Mouse (Mus musculus): ENCODE measurements around the gene Gm20503.
A peak's percentile ranks its signal among the peaks of the same experiment; 100 is the strongest.

Gm20503 gene

DNA sequence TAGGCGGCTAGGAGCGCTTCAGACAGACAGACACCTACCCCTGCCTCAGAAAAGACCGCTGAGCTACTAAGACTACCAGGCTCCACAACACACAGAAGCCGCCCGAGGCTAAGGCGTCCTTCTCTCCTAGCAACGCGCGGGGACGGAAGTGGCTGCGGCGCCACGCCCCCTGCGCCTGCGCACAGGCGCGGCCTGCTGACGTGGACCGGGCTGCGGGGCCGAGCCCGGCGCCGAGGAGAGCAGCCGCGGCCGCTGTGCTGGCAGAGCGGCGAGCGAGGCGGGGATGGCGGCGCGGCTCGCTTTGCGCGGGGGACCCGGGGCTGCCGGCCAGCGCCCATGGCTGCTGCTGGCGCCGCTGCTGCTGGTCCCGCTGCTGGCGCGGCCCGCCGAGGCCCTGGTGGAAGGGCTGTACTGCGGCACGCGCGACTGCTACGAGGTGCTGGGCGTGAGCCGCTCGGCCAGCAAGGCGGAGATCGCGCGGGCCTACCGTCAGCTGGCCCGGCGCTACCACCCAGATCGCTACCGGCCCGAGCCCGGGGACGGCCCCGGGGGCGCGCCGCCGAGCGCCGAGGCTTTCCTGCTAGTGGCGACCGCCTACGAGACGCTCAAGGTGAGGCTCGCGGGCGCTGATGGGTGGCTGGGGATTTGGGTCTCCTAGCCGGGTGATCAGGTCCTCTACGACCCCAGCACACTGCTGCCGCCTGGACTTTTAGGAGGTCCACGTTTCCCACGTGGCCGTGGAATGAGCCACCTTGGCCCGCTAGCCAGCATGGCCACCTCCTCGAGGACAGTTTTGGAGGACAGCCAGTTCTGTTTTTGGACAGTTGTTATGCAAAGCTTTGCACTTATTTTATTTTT, at the start of gene Gm20503:
Gene Gm20503 (plus strand): TSS at position 263 of the 858 bp plus-strand sequence.
- DNase-seq (ENCODE audit: low read depth, low spot score) = peak; percentile 89

DNA sequence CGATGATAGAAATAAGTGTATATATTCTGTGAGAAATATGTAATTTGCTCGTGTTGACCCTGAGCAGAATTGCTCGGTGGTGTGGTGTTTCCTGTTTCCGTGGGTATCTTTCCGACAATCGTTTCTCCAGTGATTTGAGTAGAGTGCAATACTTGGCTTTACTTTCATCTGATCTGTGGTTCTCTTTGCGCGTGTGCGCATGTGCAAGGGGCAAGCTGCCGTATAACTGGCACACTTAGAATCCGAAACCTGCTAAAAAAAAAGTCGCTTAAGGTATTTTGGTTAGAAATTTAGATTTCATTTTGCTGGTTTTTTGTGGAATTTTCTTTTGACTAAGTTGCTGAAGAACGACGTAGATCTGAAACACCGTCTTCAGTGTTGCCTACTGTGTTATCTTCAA, 41.3 kb upstream of the Gm20503 start:
- no peak for DNase-seq (ENCODE audit: low read depth, low spot score)

DNA sequence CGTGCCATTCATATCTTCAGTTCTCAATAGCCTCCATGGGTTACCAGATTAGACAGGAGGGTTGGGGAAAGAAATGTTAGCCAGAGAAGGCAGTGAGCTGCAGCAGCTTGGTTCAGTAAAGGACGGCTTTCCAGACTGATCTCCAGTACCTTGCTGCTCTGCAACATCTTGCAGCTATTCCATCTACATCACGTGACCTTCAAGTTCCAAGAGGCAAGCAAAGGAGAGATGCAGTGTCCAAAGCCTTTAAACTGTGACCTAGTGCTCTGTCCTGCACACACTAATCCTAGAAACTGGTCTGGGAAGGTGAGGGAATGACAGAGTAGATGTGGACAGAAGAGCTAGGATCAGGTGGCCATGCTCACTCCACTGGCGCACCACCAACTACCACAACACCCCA, 39.7 kb upstream of the Gm20503 start:
- no peak for DNase-seq (ENCODE audit: low read depth, low spot score)

DNA sequence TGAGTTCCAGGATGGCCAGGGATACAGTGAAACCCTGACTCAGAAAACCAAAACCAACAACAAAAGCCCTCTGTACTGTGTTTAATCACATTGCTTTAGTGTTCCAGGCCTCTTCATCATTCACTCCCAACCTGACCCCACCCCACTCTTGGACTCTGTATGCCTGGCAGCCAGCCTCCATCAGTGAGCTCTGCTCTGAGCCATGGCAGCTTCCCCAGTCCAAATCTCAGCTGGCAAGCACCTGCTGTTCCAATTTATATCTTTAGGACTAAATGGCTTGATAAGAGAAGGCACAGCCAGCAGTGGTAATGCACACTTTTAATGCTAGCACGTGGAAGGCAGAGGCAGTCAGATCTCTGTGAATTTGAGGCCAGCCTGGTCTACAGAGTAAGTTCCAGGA, 37.9 kb upstream of the Gm20503 start:
- no peak for DNase-seq (ENCODE audit: low read depth, low spot score)

DNA sequence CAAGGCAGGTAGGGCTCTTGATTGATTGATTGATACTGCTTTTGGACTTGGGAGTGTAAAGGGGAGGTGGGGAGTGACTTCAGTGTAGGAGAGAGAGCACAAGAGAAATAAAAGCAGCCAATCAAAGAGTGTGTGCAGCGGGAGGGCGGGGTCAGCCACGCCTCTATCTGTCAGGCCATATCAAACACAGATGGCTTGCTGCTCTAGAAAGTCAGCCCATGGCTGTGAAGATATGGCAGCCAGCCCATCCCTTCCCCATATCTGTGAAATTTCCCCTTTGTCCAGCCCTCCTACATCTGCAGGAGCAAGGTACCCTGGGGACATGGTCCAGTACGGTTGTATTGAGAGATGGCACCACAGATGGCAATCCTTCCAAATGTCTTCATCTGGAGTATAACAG, 32.3 kb upstream of the Gm20503 start:
- DNase-seq (ENCODE audit: low read depth, low spot score) = no peak

DNA sequence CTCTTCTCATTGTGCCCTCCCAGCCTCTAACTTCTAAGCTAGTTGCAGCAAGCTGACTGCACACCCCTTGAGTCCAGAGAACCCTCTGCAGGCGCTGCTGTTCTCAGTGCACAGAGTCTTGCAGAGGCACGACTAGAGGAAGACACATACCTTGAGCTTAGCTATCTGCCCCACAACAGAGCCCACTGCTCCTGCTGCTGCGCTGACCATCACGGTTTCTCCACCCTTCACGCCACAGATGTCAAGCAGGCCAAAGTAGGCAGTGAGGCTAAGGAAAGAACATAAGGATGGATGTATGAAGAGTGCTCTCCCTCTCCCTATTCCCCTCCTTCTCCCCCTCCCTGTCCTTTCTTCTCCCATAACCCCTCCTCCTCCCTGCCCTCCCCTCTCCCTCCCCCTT, 27.3 kb upstream of the Gm20503 start:
- no peak for DNase-seq (ENCODE audit: low read depth, low spot score)

DNA sequence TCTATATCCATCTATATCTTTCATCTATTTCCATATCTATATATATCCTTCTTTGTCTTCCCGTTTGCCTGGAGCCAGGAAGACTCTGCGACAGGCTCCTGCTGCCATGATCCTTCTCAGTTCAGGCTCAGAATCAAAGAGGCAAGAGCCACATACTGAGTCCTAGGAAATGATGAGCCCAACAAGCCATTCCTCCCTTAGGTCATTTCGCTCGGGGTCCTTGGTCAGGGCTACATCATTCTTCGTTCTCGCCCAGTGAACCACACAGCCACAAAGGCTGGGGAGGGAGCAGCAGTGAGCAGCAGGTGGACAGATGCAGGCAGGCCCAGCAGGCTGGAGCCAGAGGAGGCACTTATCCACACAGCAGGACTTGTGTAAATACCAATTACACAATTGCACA, 21.6 kb upstream of the Gm20503 start:
- DNase-seq (ENCODE audit: low read depth, low spot score) = no peak

DNA sequence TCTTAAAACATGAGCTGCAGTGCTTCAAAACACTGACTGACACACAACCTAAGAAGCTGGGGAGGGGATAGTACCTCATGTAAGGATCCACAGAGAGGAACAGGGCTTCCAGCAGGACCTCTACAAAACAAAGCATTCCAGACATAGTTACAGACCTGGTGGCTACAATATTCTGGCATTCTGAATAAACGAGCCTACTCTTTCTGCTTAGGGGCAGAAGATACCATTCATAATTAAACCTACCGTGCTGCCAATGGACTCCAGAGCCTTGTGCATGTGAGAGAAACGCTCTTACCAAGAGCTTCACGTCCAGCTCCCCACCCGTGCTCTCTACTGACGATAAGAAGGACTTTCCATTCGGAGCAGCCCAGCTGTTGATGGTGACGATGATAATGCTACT, 20.2 kb upstream of the Gm20503 start:
- DNase-seq (ENCODE audit: low read depth, low spot score) = no peak

DNA sequence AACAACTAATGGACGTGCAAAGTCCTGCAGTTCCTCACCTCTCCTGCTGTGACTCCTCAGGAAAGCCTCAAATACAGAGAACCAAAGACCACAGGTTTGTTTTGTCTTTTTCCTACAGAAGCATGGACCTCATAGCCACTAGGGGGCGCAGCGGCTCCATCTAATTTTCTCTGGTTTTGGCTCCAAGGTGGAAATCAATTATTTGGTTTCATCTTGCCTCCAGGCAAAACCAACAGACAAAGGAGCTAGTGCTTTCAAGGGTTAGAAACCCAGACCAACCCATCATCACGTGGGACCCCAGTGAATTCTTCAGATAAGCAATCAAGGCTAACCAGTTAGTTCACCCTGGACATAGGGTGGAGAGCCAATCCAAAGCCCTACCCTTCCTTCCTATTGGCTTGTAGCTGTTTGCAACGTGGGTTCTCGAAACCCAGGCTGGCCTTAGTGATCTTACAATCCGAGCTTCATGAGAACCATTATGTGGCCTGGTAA, 17.8 kb upstream of the Gm20503 start:
- peak; percentile 66 for DNase-seq (ENCODE audit: low read depth, low spot score)

DNA sequence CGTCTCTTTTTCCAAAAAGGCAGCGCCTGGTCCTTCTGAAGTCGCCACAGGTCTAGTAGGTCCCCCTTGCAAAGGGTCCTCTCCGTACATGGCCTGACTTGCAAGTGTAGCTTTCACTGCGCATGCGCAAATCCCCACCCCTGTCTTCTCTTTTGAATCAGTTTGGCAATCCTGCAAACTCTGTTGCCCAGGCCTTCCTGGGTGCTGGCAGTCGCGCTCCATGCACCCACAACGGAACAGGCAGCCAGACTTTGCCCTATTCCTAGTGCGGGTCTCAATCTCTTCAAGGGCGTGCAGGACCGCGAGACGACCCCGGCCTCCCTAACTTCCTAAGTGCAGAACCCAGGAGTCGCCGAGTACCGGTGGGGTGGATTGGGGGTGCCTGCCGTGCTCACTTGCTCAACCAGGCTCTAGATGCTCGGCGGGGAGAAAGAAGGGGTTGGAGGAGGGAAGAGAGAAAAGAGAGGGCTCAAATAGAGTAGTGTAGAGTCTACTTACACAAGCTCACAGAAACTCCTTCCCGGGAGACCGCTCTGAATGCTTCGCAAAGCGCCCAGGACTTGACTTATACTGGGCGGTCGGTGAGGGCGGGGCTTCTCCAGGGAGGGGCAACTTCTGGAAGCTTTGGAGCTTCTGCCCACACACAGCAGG, 16.3 kb upstream of the Gm20503 start, which contains the start of gene Ptgr1:
Gene Ptgr1 (minus strand): TSS at position 580 of the 651 bp plus-strand sequence.
- DNase-seq (ENCODE audit: low read depth, low spot score) = peak; percentile 43

DNA sequence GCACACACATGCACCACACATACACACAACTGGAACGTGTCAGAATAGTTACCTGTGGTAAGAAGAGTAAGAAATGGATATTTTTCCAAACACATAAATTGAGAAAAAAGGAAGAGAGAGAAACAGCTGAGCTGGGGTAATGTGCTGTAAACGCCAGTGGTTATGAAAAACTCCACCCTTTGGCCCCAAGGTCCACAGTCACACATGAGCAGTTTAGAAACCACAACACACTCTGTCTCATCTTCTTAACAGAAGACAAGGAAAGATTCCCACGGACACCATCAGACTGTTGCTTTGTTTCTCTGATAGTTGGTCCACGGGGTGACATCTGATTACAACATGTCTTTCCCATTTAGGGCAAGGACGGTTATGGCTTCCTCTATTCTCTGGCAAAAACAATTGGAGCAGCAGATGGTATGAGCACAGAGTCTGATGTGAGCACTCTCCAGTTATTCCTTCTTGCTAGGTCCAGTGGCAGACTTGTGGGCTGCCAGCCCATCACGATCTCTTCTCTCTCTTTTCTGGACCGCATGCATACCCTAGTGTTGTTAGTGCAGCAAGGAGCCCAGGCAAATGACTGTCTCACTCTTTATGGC, 13.6 kb upstream of the Gm20503 start:
- no peak for DNase-seq (ENCODE audit: low read depth, low spot score)

DNA sequence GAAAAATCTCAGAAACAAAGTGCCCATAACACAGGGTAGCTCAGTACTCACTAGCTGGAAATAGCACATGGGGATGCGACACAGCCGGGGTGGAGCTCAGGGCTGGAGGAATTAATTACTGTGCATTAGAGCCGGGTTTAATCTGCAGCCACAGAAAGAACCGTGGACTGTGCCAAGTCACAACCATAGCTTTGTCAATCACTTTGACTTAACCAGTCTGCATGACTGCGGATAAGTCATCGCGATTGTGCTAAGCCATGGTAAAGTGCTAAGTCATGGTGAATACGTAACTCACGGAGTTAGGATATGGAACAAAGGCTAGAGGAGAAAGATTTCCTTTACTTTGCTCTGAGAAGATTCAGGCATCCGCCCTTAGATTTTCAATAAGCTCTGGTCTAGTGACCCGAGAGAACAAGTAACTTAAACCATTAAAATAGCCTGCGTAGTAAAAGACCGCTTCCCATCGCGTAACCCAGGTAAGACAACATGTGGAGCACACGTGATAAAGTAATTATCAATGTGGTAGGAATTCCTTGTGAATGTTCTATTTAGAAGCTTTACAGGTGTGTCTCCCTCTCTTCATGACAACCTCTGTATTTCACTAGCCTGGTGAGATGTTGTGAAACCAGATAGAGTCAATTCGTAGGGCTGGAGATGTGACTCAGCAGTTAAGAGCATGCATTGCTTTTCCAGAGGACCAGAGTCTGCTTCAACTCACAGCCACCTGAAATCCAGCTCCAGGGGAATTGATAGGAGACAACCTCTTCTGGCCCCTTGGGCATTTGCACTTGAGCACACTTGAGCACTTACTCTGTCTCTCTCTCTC, 12.2 kb upstream of the Gm20503 start:
- peak; percentile 38 for DNase-seq (ENCODE audit: low read depth, low spot score)

DNA sequence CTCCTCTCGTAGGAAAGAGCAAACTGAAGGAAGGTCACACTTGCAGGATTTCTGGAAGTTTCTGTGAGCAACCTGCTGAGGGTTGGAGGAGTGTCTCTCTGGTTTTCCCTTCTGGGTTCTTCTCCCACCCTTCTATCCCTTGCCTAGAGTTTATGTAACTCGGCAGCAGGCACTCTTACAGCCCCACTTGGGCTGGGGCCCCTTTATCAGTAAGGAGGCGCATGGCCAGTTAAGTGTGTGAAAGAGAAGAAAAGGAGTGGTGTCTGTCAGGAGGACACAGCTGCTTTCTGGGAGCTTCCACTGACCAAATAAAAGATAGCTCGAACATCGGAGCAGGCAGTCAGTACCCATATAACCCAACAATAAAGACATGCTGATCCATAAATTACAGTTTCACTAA, 10.8 kb upstream of the Gm20503 start:
- DNase-seq (ENCODE audit: low read depth, low spot score) = no peak

DNA sequence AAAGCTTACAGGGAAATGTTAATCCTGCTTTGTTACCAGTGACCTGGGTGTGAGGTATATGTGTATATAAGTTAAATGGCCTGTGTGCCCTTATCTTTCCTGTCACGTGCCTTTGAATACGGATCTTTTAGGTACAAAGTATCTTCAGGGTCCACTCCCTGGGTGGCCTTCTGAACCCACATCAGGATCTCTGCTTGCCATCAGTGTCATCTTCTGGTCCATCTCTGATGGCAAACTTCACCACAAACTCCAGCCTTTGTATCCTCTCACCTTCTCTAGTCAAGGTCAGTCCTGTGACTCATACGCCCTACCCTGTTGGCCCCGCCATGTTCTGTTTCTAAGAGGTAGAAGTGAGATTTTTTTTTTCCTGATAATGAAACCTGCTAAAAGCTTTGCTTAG, 8.2 kb upstream of the Gm20503 start, which contains the start of gene Dnajc25:
Gene Dnajc25 (plus strand): TSS at position 301 of the 400 bp plus-strand sequence.
- no peak for DNase-seq (ENCODE audit: low read depth, low spot score)

DNA sequence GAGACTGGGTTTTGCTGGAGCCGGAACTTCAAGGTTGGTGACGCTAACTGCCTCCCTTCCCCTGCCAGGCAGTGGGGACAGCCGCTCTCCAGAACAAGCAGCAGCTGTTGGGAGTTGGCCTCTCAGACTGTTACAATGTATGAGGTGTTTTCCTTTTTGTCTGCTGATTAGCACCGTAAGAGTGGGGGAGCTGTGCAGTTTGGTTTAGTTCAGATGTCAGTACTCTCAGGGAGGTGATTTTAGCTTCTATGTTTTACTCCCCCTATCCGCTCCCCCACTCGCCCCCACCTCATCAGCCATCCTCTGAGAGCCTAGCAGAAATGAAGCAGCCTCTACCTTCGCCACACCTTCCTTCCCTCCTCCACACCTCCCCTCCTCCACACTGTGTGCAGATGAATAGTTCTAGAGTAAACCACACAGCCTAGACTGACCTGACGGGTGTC, 7.7 kb upstream of the Gm20503 start:
- DNase-seq (ENCODE audit: low read depth, low spot score) = no peak

DNA sequence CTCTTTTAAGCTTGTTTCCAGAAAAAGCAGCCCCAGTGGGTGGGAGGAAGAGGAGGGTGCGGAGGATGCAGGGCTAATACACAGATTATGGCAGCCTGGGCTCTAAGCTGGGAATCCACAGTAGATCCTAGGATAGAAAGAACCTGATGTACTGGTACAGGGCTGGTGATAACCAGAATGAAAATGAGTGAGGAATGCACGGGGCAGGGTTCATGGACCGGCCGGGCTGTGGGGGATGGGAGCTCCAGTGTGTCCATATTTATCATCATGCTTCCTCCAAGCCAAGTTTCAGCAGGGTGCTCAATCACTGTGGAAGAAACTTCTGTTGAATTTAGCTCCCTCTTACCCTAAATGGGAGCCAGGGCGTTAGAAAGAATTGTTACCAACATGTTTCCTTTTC, 5.9 kb upstream of the Gm20503 start:
- no peak for DNase-seq (ENCODE audit: low read depth, low spot score)

DNA sequence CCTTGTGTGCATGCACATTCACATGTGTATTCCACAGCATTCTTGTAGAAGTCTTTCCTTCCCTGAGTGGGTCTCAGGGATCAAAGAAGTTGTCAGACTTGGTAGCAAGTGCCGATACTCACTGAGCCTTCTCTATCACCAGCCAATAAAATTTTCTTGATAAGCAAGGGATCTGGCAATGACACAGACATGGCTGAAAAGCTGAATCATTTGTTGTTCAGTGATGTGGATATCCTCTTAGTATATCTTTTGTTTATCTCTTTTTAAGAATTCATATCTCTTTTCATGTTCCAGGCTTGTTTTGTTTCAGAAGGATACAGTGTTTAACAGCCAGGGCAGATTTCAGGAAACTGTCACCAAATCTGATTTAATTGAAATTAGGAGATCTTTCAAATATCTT, 4.3 kb upstream of the Gm20503 start:
- no peak for DNase-seq (ENCODE audit: low read depth, low spot score)

DNA sequence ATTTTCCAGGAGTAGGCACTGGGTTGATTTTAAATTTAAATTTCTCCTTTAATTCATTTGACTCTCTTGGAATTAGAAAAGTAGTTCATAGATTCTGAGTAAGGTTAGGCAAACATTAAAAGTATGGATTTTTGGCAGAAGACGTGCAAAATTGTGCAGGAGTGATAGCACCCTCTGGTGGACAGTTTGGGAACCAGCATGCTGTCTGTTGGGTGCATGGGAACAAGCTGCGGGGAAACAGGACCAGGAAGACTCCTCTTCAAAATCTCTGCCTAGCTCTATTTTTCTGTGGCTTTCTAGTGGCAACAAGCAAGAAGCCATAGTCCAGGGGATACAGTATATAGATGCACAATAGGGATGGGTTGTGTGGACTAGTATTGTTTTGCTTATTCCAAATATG, 3.3 kb upstream of the Gm20503 start:
- peak; percentile 43 for DNase-seq (ENCODE audit: low read depth, low spot score)

DNA sequence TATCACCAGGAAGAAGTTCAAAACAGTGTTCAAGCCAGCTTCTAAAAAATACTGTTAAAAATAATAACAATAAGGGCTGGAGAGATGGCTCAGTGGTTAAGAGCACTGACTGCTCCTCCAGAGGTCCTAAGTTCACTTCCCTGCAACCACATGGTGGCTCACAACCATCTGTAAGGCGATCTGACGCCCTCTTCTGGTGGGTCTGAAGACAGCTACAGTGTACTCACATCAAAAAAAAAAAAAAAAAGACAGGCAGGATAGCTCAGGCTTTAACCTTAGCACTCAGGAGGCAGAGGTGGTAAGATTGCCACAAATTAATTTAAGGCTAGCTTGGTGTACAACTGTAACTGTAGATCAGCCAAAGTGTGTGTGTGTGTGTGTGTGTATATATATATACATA, 2.4 kb upstream of the Gm20503 start:
- no peak for DNase-seq (ENCODE audit: low read depth, low spot score)

DNA sequence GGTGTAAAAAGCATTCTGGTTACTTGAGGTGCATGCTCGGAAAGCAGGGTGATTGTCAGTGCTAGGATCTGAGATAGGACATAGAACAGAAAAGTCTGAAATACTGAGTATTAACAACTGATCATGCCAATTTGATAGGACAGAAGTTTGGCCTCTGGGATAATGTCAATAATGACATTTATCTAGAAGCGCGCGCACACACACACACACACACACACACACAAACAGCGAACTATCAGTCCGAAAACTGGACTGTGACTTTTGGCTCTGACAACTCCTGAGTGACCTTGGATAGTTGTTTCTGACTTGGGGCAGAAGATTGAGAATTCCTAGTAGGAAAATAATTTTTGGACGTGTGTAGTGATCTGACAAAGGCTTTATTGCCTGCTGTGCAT, 793 bp downstream of the Gm20503 start:
- DNase-seq (ENCODE audit: low read depth, low spot score) = no peak

DNA sequence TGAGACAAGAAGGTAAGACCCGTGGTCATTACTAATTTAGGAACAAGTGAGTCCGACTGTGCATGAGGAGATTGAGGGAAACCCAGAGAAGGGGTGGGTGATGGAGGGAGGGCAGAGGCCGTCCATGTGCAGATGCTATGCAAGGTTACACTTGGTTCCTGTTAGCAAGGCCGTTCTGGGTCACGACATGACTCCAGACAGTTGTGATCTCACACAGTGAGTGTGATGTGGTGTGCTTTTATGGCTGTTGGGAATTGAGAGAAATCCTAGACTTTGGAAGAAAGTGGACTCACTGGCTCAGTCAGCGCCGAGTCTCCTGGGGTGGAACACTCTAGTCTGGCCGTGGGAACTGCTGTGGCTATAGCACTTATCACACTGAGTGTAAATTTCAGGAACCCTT, 3.2 kb downstream of the Gm20503 start:
- no peak for DNase-seq (ENCODE audit: low read depth, low spot score)

DNA sequence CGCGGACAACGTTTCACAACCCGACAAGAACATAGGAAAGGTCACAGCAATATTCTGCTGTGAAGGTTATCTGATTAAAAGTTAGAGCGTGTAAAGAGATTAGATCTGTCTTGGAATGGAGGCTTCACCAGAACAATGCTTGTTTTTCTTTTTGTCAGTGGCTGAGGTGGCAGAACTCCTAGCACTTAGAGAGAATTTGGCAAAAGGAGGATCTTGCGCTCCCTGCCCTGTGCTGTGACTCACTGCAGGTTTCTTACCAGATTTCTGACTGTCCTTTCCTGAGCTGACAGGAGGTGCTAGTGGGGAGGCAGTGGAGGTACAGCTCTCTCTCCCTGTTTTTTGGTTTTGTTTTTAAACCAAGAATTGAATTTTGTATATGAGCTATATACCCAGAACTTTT, 4.0 kb downstream of the Gm20503 start:
- DNase-seq (ENCODE audit: low read depth, low spot score) = no peak

Data from retina, postnatal 7 days (tissue).